Mouse (Mus musculus) bone marrow, adult 2 months (tissue): ENCODE data around the gene Tdo2.

Experiments used
- CTCF ChIP-seq: fragments of 200-500 bp; IDR thresholded peaks from 2 replicates; pipeline ENCODE4 v1.5.1; 2011; ENCODE audit warnings: low read length, control low read depth; ENCODE audit not compliant: control insufficient read depth, insufficient read depth
- POLR2A ChIP-seq: fragments of 200-500 bp; IDR thresholded peaks from 2 replicates; pipeline ENCODE4 v1.6.1; 2011; ENCODE audit warnings: low read depth, mild to moderate bottlenecking, control low read depth, low read length, borderline replicate concordance; ENCODE audit not compliant: control insufficient read depth

GRCm38 (mm10) chr3:81995988-81996387 lies 20.0 kb upstream of the Tdo2 start:
- no peak for TF ChIP-seq CTCF
- TF ChIP-seq POLR2A, result no peak
